Mouse (Mus musculus): ENCODE results near the gene Canx.

- TF ChIP-seq CTCF (IDR thresholded peaks at IDR 0.05; ENCODE audit: low read depth) (no peak), EP300 (IDR thresholded peaks at IDR 0.05; ENCODE audit: low read depth) (no peak)
Observed at GRCm38 (mm10) chr11:50252684-50253265, 72.7 kb downstream of the Canx start.
